Comparison of ENCODE assay signal across 24 mouse cellular contexts in the genomic region with DNA sequence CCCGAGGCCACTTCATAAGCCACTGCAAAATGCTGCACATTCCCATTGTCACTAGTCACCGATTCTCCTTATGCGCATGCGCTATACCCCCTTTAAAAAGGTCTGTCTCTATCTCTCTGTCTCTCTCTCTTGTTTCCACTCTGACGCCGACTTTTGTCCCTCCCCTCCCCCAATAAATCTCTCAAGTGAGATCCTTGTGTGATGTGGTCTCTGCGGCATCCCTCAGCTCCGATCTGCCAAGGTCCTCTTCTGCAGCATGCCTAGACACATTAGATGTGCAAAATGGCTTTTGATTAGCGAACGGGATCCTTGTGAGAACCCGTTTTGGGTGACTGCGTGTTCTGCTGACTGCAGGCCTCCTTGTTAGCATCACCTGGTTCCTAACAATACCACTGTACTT.
"Had no signal": no experiment of that assay in that cellular context is flagged by ENCODE, and none has a peak within 500 bp of the region (broad histone marks: within the 10 kb centered on the region; RNA-seq: fewer than 3 reads in every experiment).

No protein-coding gene starts in this region.

- H3K4me2 ChIP-seq: heart, embryonic 11.5 days; heart, embryonic 13.5 days; heart, embryonic 15.5 days; hindbrain, embryonic 13.5 days; hindbrain, embryonic 15.5 days; limb, embryonic 12.5 days; liver, embryonic 11.5 days had no signal

- H3K27ac ChIP-seq: heart, adult 2 months; heart, embryonic 13.5 days; heart, embryonic 15.5 days; hindbrain, embryonic 13.5 days; hindbrain, embryonic 15.5 days; hindbrain, postnatal 0 days; layer of hippocampus, adult 2 months; left cerebral cortex, adult 2 months; limb, embryonic 10.5 days; limb, embryonic 12.5 days had no signal

- H3K9ac ChIP-seq: heart, embryonic 13.5 days; heart, embryonic 15.5 days; hindbrain, embryonic 13.5 days; hindbrain, embryonic 15.5 days; limb, embryonic 12.5 days had no signal

- H3K4me1 ChIP-seq: heart, embryonic 13.5 days; heart, embryonic 15.5 days; hindbrain, embryonic 15.5 days had no signal

- DNase-seq: gastrocnemius, postnatal 14 days; gastrocnemius, postnatal 36 days; heart, adult 11 months; heart, adult 2 months; heart, postnatal 14 days; heart, postnatal 36 days; kidney, adult 11 months; kidney, adult 2 months; kidney, postnatal 10 days; kidney, postnatal 25 days; kidney, postnatal 4 days; liver had no signal

- H3K9me3 ChIP-seq: heart, embryonic 13.5 days; heart, embryonic 15.5 days; hindbrain, embryonic 13.5 days; hindbrain, embryonic 15.5 days; limb, embryonic 10.5 days; limb, embryonic 12.5 days had no signal

- ATAC-seq: hindbrain, postnatal 0 days; intestine, embryonic 16.5 days had no signal

- H3K4me3 ChIP-seq: heart, adult 2 months; heart, embryonic 13.5 days; heart, embryonic 15.5 days; hindbrain, embryonic 13.5 days; hindbrain, embryonic 15.5 days; layer of hippocampus, adult 2 months; left cerebral cortex, adult 2 months; limb, embryonic 10.5 days; limb, embryonic 12.5 days had no signal

- H3K27me3 ChIP-seq: heart, embryonic 13.5 days; heart, embryonic 15.5 days; hindbrain, embryonic 13.5 days; hindbrain, embryonic 15.5 days; limb, embryonic 12.5 days had no signal

- H3K36me3 ChIP-seq: heart, embryonic 13.5 days; heart, embryonic 15.5 days; hindbrain, embryonic 13.5 days; hindbrain, embryonic 15.5 days; limb, embryonic 10.5 days; limb, embryonic 12.5 days had no signal
